Mouse (Mus musculus) cerebral cortex, adult 2 months (tissue): ENCODE measurements around the gene Pex6.

ENCODE experiments used
- WGBS: fragments of 180-500 bp; shearing (Covaris S2); methylation state at CpG from one replicate; pipeline ENCODE4 v1.1.7; 2018; 5-methylcytosine and 5-hydroxymethylcytosine counted together

Gene Pex6

DNA sequence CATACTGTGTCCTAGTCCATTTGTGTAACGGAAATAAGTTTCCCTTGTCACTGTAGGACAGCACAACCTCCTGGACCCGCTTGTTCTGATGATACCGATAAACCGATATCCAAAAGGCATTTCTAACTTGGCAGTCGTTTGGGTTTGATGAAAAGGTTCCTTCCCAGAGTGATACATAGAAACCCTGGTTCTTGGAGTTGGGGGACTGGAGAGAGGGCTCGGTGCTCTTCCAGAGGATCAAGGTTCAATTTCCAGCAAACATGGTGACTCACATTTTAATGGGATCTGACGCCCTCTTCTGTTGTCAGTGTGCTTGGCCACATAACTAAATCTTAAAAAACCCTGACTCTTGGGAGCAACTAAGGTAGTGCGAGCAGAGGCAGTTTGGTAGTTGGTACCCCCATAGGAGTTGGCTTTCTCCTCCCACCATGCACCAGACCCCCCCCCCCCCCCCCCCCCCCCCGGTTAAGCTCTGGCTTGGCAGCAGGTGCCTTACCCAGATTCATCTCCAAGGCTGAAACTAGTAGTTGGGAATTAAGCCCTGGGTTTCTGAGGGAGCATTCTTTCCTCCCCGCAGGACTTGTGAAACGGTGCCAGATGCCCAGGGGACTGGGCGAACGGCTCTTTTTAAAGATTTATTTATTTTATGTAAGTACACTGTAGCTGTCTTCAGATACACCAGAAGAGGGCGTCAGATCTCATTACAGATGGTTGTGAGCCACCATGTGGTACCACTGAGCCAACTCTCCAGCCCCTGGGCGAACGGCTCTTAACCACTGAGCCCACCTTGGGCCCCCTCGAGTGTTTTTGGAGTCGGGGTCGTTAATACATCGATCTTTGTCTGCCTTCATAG, 62.2 kb downstream of the Pex6 start:
- WGBS = 6% methylated on average over 19 of the region's 20 CpGs

DNA sequence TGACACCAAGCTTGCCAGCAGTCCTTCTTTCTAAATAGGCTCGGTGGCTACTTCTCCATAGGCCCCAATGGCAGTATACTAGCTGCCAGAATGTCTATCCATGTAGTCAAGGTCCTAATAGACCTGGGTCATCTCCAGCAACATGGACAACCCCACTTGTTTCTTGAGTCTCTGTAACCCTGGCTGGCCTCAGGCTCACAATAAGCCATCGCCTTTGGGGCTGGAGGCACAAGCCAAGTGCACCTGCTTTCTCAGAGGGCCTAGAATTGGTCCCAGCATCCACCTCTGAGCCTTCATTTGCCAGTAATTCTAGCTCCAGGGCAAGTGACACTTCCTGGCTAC, 62.8 kb downstream of the Pex6 start:
- 37% methylated on average over 2 of the region's 2 CpGs for WGBS

DNA sequence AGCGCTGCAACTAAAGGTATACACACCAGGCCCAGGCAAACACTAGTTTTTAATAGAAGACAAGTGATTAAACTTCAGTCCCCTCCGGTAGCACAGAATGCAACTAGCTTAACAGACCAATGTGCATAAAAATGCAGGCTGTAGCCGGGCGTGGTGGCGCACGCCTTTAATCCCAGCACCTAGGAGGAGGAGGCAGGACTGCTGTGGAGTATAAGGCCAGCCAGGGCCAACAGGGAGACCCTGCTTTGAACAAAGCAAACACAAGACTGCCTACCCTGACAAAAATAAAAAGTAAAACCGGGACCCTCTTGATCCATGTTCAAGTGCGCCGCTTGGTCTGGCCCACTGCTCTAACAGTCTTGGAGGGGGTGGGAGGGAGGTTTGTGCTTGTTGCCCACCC, 63.8 kb downstream of the Pex6 start:
- 94% methylated on average over 9 of the region's 9 CpGs for WGBS
